Mouse (Mus musculus) skeletal muscle tissue, postnatal 0 days (tissue): ENCODE data around the gene Klkb1. TPM values are rescaled to one million over a fixed set of nuclear protein-coding genes. Genes with fewer than 3 reads are reported as not detected.

Source experiments
- polyA plus RNA-seq: library from polyadenylated mRNA; unstranded; fragments of >200 nt; fragmentation: Nextera tagmentation; extraction: Ambion mirVana; gene quantifications from 2 replicates; pipeline ENCODE4 v1.2.1, GENCODE M21; 2015

Klkb1 gene
- 0.02 TPM in 1 of 2 replicates, not detected in the other for polyA plus RNA-seq

DNA sequence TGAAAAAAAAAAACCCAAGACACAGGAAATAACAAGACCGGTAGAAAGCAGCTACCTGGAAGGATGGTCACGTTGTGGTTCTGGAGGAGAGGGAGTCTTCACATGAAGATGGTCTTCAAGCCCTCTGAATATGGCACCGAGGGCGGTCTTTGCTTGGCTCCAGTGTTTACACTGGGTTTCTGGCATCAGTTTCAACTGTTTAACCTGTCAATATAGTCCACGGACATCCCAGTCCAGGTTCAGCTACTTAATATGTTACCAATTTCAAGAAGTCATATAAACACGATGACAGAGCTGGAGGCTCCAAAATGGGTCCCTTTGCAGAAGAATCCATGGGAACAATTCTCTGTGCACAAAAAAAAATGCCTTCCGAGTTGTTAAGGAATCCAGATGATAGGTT lies at the start of gene Klkb1:
Klkb1 (minus strand) TSS at position 173 of the 400 bp plus-strand sequence.

DNA sequence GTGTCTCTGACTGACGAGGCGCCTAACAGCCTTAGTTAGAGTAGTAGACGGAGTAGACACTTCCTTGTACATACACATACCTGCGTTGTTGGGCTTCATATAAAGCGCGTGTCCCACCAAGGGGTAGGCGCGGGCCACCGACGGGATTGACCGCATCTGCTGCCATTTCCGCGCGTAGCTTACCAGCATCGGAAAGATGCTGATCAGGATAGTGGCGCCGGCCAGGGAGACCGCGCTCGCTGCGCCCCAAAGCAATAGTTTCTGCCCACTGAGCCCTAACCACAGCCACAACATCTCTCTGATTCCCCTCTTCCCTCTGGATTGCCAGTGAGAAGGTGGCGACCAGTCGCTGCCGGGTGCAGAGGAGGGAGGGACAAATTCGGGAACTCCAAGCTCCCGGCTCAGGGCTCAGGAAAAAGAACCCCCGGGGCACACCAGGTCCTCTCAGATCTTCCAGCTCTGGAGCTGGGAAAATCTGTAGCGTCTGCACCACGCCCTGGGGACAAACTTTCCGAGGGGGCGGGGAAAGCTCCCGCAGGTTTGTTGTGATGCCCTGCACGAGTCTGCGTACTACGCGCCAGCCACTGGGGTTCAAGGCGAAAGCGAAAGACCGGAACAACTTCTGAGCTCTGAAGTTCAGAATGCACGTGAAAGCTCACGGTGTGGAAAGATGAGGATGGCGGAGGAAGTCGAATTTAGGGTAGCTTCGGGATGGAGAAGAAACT lies 38.2 kb upstream of the Klkb1 start, which contains the start of gene Cyp4v3:
Cyp4v3 (minus strand) TSS at position 532 of the 725 bp plus-strand sequence.

DNA sequence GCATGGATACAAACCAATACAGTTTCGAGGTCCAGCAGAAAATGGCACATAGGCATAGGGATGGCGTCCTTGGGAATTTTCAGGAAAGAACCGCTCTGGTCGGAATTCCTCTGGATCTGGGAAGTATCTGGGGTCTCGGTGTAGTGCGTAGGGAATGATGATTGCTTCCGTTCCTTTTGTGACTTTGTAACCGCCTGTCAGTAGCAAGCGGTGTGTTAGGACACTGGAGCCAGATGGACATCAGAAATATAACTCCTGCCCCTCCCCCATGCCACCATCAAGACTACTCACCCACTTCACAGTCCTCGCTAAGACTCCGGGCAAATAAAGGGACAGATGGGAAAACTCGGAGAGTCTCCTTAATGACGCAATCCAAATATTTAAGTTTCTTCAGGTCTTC lies 13.7 kb upstream of the Klkb1 start, which contains the start of gene Gm45753:
Gm45753 (minus strand) TSS at position 101 of the 400 bp plus-strand sequence.

GRCm38 (mm10) chr8:45261920-45262319 lies 32.7 kb downstream of the Klkb1 start, which contains the start of gene F11:
TSS of gene F11 (minus strand) at chr8:45262031.

Other genes starting within 250 kb of the Klkb1 start
- not detected in 2 replicates for gene Mtnr1a, start 225.7 kb downstream of the Klkb1 start, polyA plus RNA-seq
- not detected in 2 replicates for gene F11, start 32.8 kb downstream of the Klkb1 start, polyA plus RNA-seq
- gene Gm45753, start 13.6 kb upstream of the Klkb1 start, polyA plus RNA-seq: 0.14 TPM in 1 of 2 replicates, not detected in the other
- gene Cyp4v3, start 38.4 kb upstream of the Klkb1 start, polyA plus RNA-seq: 0.86 and 1.1 TPM in 2 replicates
- gene Fam149a, start 87.4 kb upstream of the Klkb1 start, polyA plus RNA-seq: 4.0 and 4.7 TPM in 2 replicates
- gene Tlr3, start 116.2 kb upstream of the Klkb1 start, polyA plus RNA-seq: 1.5 and 1.6 TPM in 2 replicates
- gene Sorbs2, start 212.9 kb upstream of the Klkb1 start, polyA plus RNA-seq: 13.2 and 14.7 TPM in 2 replicates